In genomic region chr5:122391786-122392180, GRCm38 (mm10) we compare ENCODE assay signal across 8 mouse cellular contexts. TPM values are rescaled to one million over a fixed set of nuclear protein-coding genes. Genes with fewer than 3 reads are reported as not detected.
DNase-seq lines count a peak whose midpoint lies in the region; ATAC-seq and TF ChIP-seq lines count a peak whose summit lies in the region.

Gene Arpc3 (plus strand): TSS chr5:122391878.

- H3K4me1 ChIP-seq in heart, embryonic 12.5 days (replicated peaks) = peaks cover 13% of the 10 kb centered on the region
- H3K4me1 ChIP-seq in kidney, postnatal 0 days (replicated peaks; ENCODE audit: insufficient read depth, low read length) = no peaks in the 10 kb centered on the region
- H3K4me1 ChIP-seq in liver, embryonic 11.5 days (replicated peaks; ENCODE audit: control insufficient read depth, insufficient read depth, low read length) = peaks cover 7% of the 10 kb centered on the region
- H3K4me1 ChIP-seq in stomach, embryonic 14.5 days (ENCODE audit: control insufficient read depth, insufficient read depth, low read length) = peaks cover 7% of the 10 kb centered on the region; the same call in 1 of the 2 replicates

- peak; percentile 95 for ATAC-seq in erythroid progenitor cell, adult 5-6 weeks (replicated peaks; ENCODE audit: low FRiP score, poor library complexity, severe bottlenecking)
- ATAC-seq in heart, embryonic 12.5 days (ENCODE audit: insufficient number of reproducible peaks, low FRiP score) = peak; percentile 90
- ATAC-seq in kidney, postnatal 0 days (replicated peaks; ENCODE audit: low FRiP score, low read depth) = peak; percentile 78
- peak; percentile 90 for ATAC-seq in liver, embryonic 11.5 days (replicated peaks; ENCODE audit: low FRiP score)
- peak; percentile 88 for ATAC-seq in stomach, embryonic 14.5 days (ENCODE audit: insufficient number of reproducible peaks, insufficient read depth, low FRiP score, low read depth)

- no peaks in the 10 kb centered on the region for H3K27me3 ChIP-seq in heart, embryonic 12.5 days (replicated peaks)
- no peaks in the 10 kb centered on the region for H3K27me3 ChIP-seq in kidney, postnatal 0 days (ENCODE audit: insufficient read depth, low read length)
- no peaks in the 10 kb centered on the region for H3K27me3 ChIP-seq in liver, embryonic 11.5 days (replicated peaks; ENCODE audit: control insufficient read depth, insufficient read depth, low read length)
- H3K27me3 ChIP-seq in stomach, embryonic 14.5 days (ENCODE audit: control insufficient read depth, insufficient read depth, low read length) = no peaks in the 10 kb centered on the region

- peak within 1 kb of the TSS; percentile 87 for H3K9ac ChIP-seq in heart, embryonic 12.5 days
- peak within 1 kb of the TSS; percentile 82 for H3K9ac ChIP-seq in kidney, postnatal 0 days (ENCODE audit: low read depth, low read length)
- H3K9ac ChIP-seq in liver, embryonic 11.5 days (ENCODE audit: low read depth, low read length) = peak within 1 kb of the TSS; percentile 79
- H3K9ac ChIP-seq in stomach, embryonic 14.5 days (replicated peaks; ENCODE audit: low read depth, low read length) = peak within 1 kb of the TSS; percentile 72

- H3K9me3 ChIP-seq in heart, embryonic 12.5 days (replicated peaks) = no peaks in the 10 kb centered on the region
- no peaks in the 10 kb centered on the region for H3K9me3 ChIP-seq in kidney, postnatal 0 days (replicated peaks; ENCODE audit: low read length)
- no peaks in the 10 kb centered on the region for H3K9me3 ChIP-seq in liver, embryonic 11.5 days (ENCODE audit: control insufficient read depth, low read length)
- no peaks in the 10 kb centered on the region for H3K9me3 ChIP-seq in stomach, embryonic 14.5 days (ENCODE audit: control insufficient read depth, low read depth, low read length)

- H3K27ac ChIP-seq in heart, embryonic 12.5 days (ENCODE audit: poor library complexity, severe bottlenecking) = peak within 1 kb of the TSS; percentile 48
- H3K27ac ChIP-seq in kidney, postnatal 0 days = peak within 1 kb of the TSS; percentile 63; the same call in 1 of the 2 replicates
- 0 out of 2 replicates have a peak within 1 kb of the TSS, but pooled peaks have one; percentile 11 for H3K27ac ChIP-seq in liver, embryonic 11.5 days (ENCODE audit: low read depth, low read length)
- 0 out of 2 replicates have a peak within 1 kb of the TSS, but pooled peaks have one; percentile 39 for H3K27ac ChIP-seq in stomach, embryonic 14.5 days (ENCODE audit: low read length)

- peak; percentile 93 for TF ChIP-seq CTCF in kidney, postnatal 0 days (IDR thresholded peaks at IDR 0.05; ENCODE audit: low read depth)

- peak within 1 kb of the TSS; percentile 87 for H3K4me3 ChIP-seq in heart, embryonic 12.5 days
- peak within 1 kb of the TSS; percentile 76 for H3K4me3 ChIP-seq in kidney, postnatal 0 days (replicated peaks; ENCODE audit: low read depth, low read length)
- H3K4me3 ChIP-seq in liver, embryonic 11.5 days (ENCODE audit: low read depth, low read length) = peak within 1 kb of the TSS; percentile 77
- peak within 1 kb of the TSS; percentile 83 for H3K4me3 ChIP-seq in stomach, embryonic 14.5 days (ENCODE audit: low read depth, low read length)

- peaks cover 16% of the 10 kb centered on the region for H3K36me3 ChIP-seq in heart, embryonic 12.5 days
- 0 out of 2 replicates have a peak, but pooled peaks cover 3% of the 10 kb centered on the region for H3K36me3 ChIP-seq in kidney, postnatal 0 days (ENCODE audit: insufficient read depth, low read length)
- H3K36me3 ChIP-seq in liver, embryonic 11.5 days (ENCODE audit: control insufficient read depth, insufficient read depth, low read length) = peaks cover 5% of the 10 kb centered on the region; the same call in 1 of the 2 replicates
- peaks cover 2% of the 10 kb centered on the region; the same call in 1 of the 2 replicates for H3K36me3 ChIP-seq in stomach, embryonic 14.5 days (ENCODE audit: control insufficient read depth, insufficient read depth, low read length)

- peak within 1 kb of the TSS; percentile 84 for H3K4me2 ChIP-seq in heart, embryonic 12.5 days
- peak within 1 kb of the TSS; percentile 66 for H3K4me2 ChIP-seq in kidney, postnatal 0 days (ENCODE audit: low read length)
- peak within 1 kb of the TSS; percentile 74 for H3K4me2 ChIP-seq in liver, embryonic 11.5 days
- peak within 1 kb of the TSS; percentile 84 for H3K4me2 ChIP-seq in stomach, embryonic 14.5 days (replicated peaks; ENCODE audit: low read depth, low read length)

- peak; percentile 95 for DNase-seq in CD4-positive helper T cell, adult 2 months (ENCODE audit: low read depth, low spot score)
- peak; percentile 79 for DNase-seq in brain, embryonic 18.5 days (ENCODE audit: low read depth, low spot score)
- DNase-seq in kidney, postnatal 0 days (ENCODE audit: low spot score) = peak; percentile 94
- DNase-seq in liver, embryonic 11.5 days (ENCODE audit: low spot score) = peak; percentile 89
- peak; percentile 98 for DNase-seq in naive thymus-derived CD4-positive, alpha-beta T cell, adult 2 months (ENCODE audit: low read depth)

- under 1% methylated on average over 39 of the region's 39 CpGs for WGBS in heart, embryonic 12.5 days
- WGBS in kidney, postnatal 0 days = under 1% methylated on average over 39 of the region's 39 CpGs
- under 1% methylated on average over 39 of the region's 39 CpGs for WGBS in liver, embryonic 11.5 days
- under 1% methylated on average over 39 of the region's 39 CpGs for WGBS in stomach, embryonic 14.5 days

RNA-seq across cellular contexts. Expression of gene Arpc3, which starts in this region (rescaled TPM):
- 115 and 159 TPM in 2 replicates for total RNA-seq in erythroid progenitor cell, adult 5-6 weeks (2015; ENCODE audit: low replicate concordance)
- total RNA-seq in erythroid progenitor cell, adult 5-6 weeks (2017; ENCODE audit: low replicate concordance) = 270 and 286 TPM in 2 replicates
- 105 and 109 TPM in 2 replicates for polyA plus RNA-seq in heart, embryonic 12.5 days (2016; fragmentation: Nextera tagmentation; extraction: Ambion mirVana)
- polyA plus RNA-seq in kidney, postnatal 0 days (2015; fragmentation: Nextera tagmentation; extraction: Ambion mirVana) = 136 and 141 TPM in 2 replicates
- 122 and 125 TPM in 2 replicates for polyA plus RNA-seq in liver, embryonic 11.5 days (2014; fragmentation: Nextera tagmentation; extraction: Ambion mirVana)
- 43.4 and 49.9 TPM in 2 replicates for polyA plus RNA-seq in stomach, embryonic 14.5 days (2014; fragmentation: Nextera tagmentation; extraction: Ambion mirVana)

Comparison
In these comparisons a context has a peak if more than half of its experiments do, and no peak if none do; other contexts are left out.
1. Peak in every context shown above with its lines: DNase-seq, ATAC-seq, H3K4me3 ChIP-seq and H3K27ac ChIP-seq.
2. H3K27ac ChIP-seq: peak in every context shown above with its lines; median percentile 63 in kidney, postnatal 0 days; 48 in heart, embryonic 12.5 days; 39 in stomach, embryonic 14.5 days; 11 in liver, embryonic 11.5 days.